Mouse (Mus musculus): ENCODE data around the gene Cx3cr1.

DNA sequence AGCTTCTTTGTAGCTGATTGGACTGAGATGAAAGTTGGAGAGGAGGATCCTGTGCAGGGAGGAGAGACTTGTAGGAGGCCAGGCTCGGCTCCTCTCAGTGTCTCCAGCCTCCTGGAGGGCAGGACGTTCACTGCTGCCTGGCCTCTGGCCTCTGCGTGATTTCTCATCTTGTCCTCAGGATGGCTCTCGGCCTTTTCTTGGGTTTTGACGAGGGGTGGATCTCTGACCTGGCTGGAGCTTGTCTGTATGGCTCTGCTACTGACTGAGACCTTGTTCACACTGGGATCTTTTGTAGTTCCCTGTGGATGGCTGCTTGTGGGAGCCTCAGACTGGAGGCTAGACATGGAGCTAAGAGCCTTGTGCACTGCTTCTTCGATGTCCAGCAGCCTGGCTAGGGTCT is 54.9 kb downstream of the Cx3cr1 start:
- no peak for TF ChIP-seq CTCF (IDR thresholded peaks at IDR 0.05; ENCODE audit: borderline replicate concordance, insufficient read depth, low read depth, low read length)
- no peak for TF ChIP-seq POLR2A (IDR thresholded peaks at IDR 0.05; ENCODE audit: borderline replicate concordance, insufficient read depth, low read length)
